Mouse (Mus musculus): ENCODE results near the gene Ddx10. TPM values are rescaled to one million over a fixed set of nuclear protein-coding genes. Genes with fewer than 3 reads are reported as not detected.

Ddx10 gene
- total and polyA plus RNA-seq, 3 experiments = 45.1 to 48.4 (median 46.5) TPM

GRCm38 (mm10) chr9:53257772-53258171, 9.9 kb upstream of the Ddx10 start:
- no peak for DNase-seq (ENCODE audit: low read depth, low spot score)
- Histone ChIP-seq H3K36me3 (ENCODE audit: control insufficient read depth in 1 of 2, insufficient read depth in 2 of 2, low read length in 2 of 2) (no peaks in the 10 kb centered on the region), H3K9ac (ENCODE audit: control insufficient read depth, low read depth, low read length, poor library complexity, severe bottlenecking) (no peak overlapping the region), H3K4me3 (ENCODE audit: control insufficient read depth in 1 of 2, insufficient read depth in 1 of 2, low read depth in 2 of 2, low read length in 2 of 2) (no peak overlapping the region), H3K27me3 (ENCODE audit: control insufficient read depth in 1 of 2, insufficient read depth in 2 of 2, low read length in 2 of 2) (peaks cover 8% of the 10 kb centered on the region in 2 experiments; a peak in 3 of 4 replicates), H3K9me3 (replicated peaks; ENCODE audit: insufficient read depth, low read length) (no peaks in the 10 kb centered on the region), H3K79me2 (ENCODE audit: control insufficient read depth, insufficient read depth, low read length, poor library complexity) (no peaks in the 10 kb centered on the region), H3K27ac (ENCODE audit: control insufficient read depth, low read depth, low read length) (no peak overlapping the region), H3K4me1 (ENCODE audit: control insufficient read depth in 1 of 2, insufficient read depth in 2 of 2, low read length in 2 of 2) (no peaks in the 10 kb centered on the region)
- TF ChIP-seq RAD21 (IDR thresholded peaks at IDR 0.05; ENCODE audit: low read depth, low read length) (no peak), ZNF384 (IDR thresholded peaks at IDR 0.05; ENCODE audit: low read depth, low read length) (no peak), MYC (IDR thresholded peaks at IDR 0.05; ENCODE audit: low read depth, low read length) (no peak)

GRCm38 (mm10) chr9:53256690-53257305, 8.9 kb upstream of the Ddx10 start:
- Histone ChIP-seq H3K9ac (ENCODE audit: control insufficient read depth, low read depth, low read length, poor library complexity, severe bottlenecking) (no peak overlapping the region), H3K27ac (ENCODE audit: control insufficient read depth, low read depth, low read length) (no peak overlapping the region), H3K27me3 (ENCODE audit: control insufficient read depth in 1 of 2, insufficient read depth in 2 of 2, low read length in 2 of 2) (peaks cover under 1 to 8% of the 10 kb centered on the region in 2 experiments; a peak in 3 of 4 replicates), H3K36me3 (ENCODE audit: control insufficient read depth in 1 of 2, insufficient read depth in 2 of 2, low read length in 2 of 2) (no peaks in the 10 kb centered on the region), H3K4me1 (ENCODE audit: control insufficient read depth in 1 of 2, insufficient read depth in 2 of 2, low read length in 2 of 2) (no peaks in the 10 kb centered on the region), H3K79me2 (ENCODE audit: control insufficient read depth, insufficient read depth, low read length, poor library complexity) (no peaks in the 10 kb centered on the region), H3K4me3 (ENCODE audit: control insufficient read depth in 1 of 2, insufficient read depth in 1 of 2, low read depth in 2 of 2, low read length in 2 of 2) (no peak overlapping the region), H3K9me3 (replicated peaks; ENCODE audit: insufficient read depth, low read length) (no peaks in the 10 kb centered on the region)
- TF ChIP-seq RCOR1 (IDR thresholded peaks at IDR 0.05; ENCODE audit: low read depth, low read length) (no peak), KAT2A (conservative IDR thresholded peaks at IDR 0.05; ENCODE audit: low read depth, low read length) (no peak), USF1 (IDR thresholded peaks at IDR 0.05; ENCODE audit: low read depth, low read length) (no peak), TBP (IDR thresholded peaks at IDR 0.05; ENCODE audit: low read depth, low read length) (no peak), TAL1 (IDR thresholded peaks at IDR 0.05; ENCODE audit: low read length) (no peak), MYB (IDR thresholded peaks at IDR 0.05; ENCODE audit: low read depth, low read length) (no peak), CHD1 (IDR thresholded peaks at IDR 0.05; ENCODE audit: low read depth, low read length) (no peak), SIN3A (IDR thresholded peaks at IDR 0.05; ENCODE audit: low read length) (no peak), MAZ (IDR thresholded peaks at IDR 0.05; ENCODE audit: low read depth, low read length) (no peak)
- DNase-seq (ENCODE audit: low read depth, low spot score) = no peak

- Histone ChIP-seq H3K4me3 (ENCODE audit: control insufficient read depth in 1 of 2, insufficient read depth in 1 of 2, low read depth in 2 of 2, low read length in 2 of 2) (no peak overlapping the region), H3K79me2 (ENCODE audit: control insufficient read depth, insufficient read depth, low read length, poor library complexity) (no peaks in the 10 kb centered on the region), H3K27ac (ENCODE audit: control insufficient read depth, low read depth, low read length) (no peak overlapping the region), H3K36me3 (ENCODE audit: control insufficient read depth in 1 of 2, insufficient read depth in 2 of 2, low read length in 2 of 2) (no peaks in the 10 kb centered on the region), H3K9ac (ENCODE audit: control insufficient read depth, low read depth, low read length, poor library complexity, severe bottlenecking) (no peak overlapping the region), H3K27me3 (ENCODE audit: control insufficient read depth in 1 of 2, insufficient read depth in 2 of 2, low read length in 2 of 2) (peaks cover 0 to 8% of the 10 kb centered on the region in 2 experiments; a peak in 3 of 4 replicates), H3K4me1 (ENCODE audit: control insufficient read depth in 1 of 2, insufficient read depth in 2 of 2, low read length in 2 of 2) (no peaks in the 10 kb centered on the region), H3K9me3 (replicated peaks; ENCODE audit: insufficient read depth, low read length) (no peaks in the 10 kb centered on the region)
- peak; percentile 86 for TF ChIP-seq ZC3H11A (IDR thresholded peaks at IDR 0.05; ENCODE audit: low read depth, low read length)
- no peak for TF ChIP-seq TCF12 (IDR thresholded peaks at IDR 0.05; ENCODE audit: low read depth, low read length)
- TF ChIP-seq MXI1 (IDR thresholded peaks at IDR 0.05; ENCODE audit: low read depth, low read length) = no peak
- TF ChIP-seq ZKSCAN1 (IDR thresholded peaks at IDR 0.05; ENCODE audit: low read depth, low read length) = no peak
- TF ChIP-seq TAL1 (IDR thresholded peaks at IDR 0.05; ENCODE audit: low read length) = no peak
- no peak for TF ChIP-seq CHD2 (IDR thresholded peaks at IDR 0.05; ENCODE audit: low read length)
- TF ChIP-seq ZNF384 (IDR thresholded peaks at IDR 0.05; ENCODE audit: low read depth, low read length) = 0 out of 2 replicates have a peak, but pooled peaks have one; percentile 30
- peak; percentile 92 for TF ChIP-seq SMC3 (IDR thresholded peaks at IDR 0.05; ENCODE audit: low read depth, low read length)
- TF ChIP-seq BHLHE40 (IDR thresholded peaks at IDR 0.05; ENCODE audit: borderline replicate concordance, low read depth, low read length) = peak; percentile 48
- TF ChIP-seq SIN3A (IDR thresholded peaks at IDR 0.05; ENCODE audit: low read length) = no peak
- peak; percentile 97 for TF ChIP-seq RAD21 (IDR thresholded peaks at IDR 0.05; ENCODE audit: low read depth, low read length)
- TF ChIP-seq HCFC1 (IDR thresholded peaks at IDR 0.05; ENCODE audit: low read depth, low read length) = 0 out of 2 replicates have a peak, but pooled peaks have one; percentile 15
- peak; percentile 70 to 97 (median 73) for TF ChIP-seq CTCF (IDR thresholded peaks at IDR 0.05 in 2 of 3, conservative IDR thresholded peaks at IDR 0.05 in 1 of 3; ENCODE audit: control insufficient read depth in 1 of 3, insufficient read depth in 1 of 3, low read depth in 2 of 3, low read length in 3 of 3, poor library complexity in 1 of 3, severe bottlenecking in 1 of 3)
- peak; percentile 84 for DNase-seq (ENCODE audit: low read depth, low spot score)
Measured at GRCm38 (mm10) chr9:53254368-53254767, 6.5 kb upstream of the Ddx10 start.

Data from MEL (cell line).